In genomic region chr12:72762502-72762901, GRCm38 (mm10) we compare ENCODE assay signal across 7 mouse cellular contexts. TPM values are rescaled to one million over a fixed set of nuclear protein-coding genes. Genes with fewer than 3 reads are reported as not detected.
DNase-seq lines count a peak whose midpoint lies in the region; ATAC-seq lines count a peak whose summit lies in the region.

No protein-coding gene starts in this region.

- H3K27ac ChIP-seq in forebrain, embryonic 12.5 days = no peak overlapping the region
- peak overlapping the region; percentile 97 for H3K27ac ChIP-seq in liver, embryonic 13.5 days

- peak overlapping the region; percentile 99 for H3K9ac ChIP-seq in forebrain, embryonic 12.5 days
- peak overlapping the region; percentile 98 for H3K9ac ChIP-seq in liver, embryonic 13.5 days

- 48% methylated on average over 1 of the region's 1 CpGs for WGBS in forebrain, embryonic 12.5 days
- WGBS in liver, embryonic 13.5 days (ENCODE audit: insufficient replicate concordance) = 0% methylated on average over 1 of the region's 1 CpGs

- DNase-seq in 3T3-L1 (ENCODE audit: low read depth, low spot score) = peak; percentile 27
- peak; percentile 43 for DNase-seq in 416B (ENCODE audit: low read depth)
- DNase-seq in liver, embryonic 13.5 days = peak; percentile 3
- DNase-seq in left cerebral cortex, adult 18-20 months (ENCODE audit: low spot score in 2 of 2) = no peak
- DNase-seq in adrenal gland, postnatal 4 days (ENCODE audit: low spot score in 2 of 2) = no peak

- no peaks in the 10 kb centered on the region for H3K27me3 ChIP-seq in forebrain, embryonic 12.5 days
- no peaks in the 10 kb centered on the region for H3K27me3 ChIP-seq in liver, embryonic 13.5 days

- H3K36me3 ChIP-seq in forebrain, embryonic 12.5 days (replicated peaks) = no peaks in the 10 kb centered on the region
- H3K36me3 ChIP-seq in liver, embryonic 13.5 days = no peaks in the 10 kb centered on the region

- ATAC-seq in forebrain, embryonic 12.5 days (ENCODE audit: low FRiP score) = no peak
- no peak for ATAC-seq in liver, embryonic 13.5 days (ENCODE audit: low read depth)
- ATAC-seq in erythroid progenitor cell, adult 5-6 weeks (replicated peaks; ENCODE audit: low FRiP score, poor library complexity, severe bottlenecking) = no peak

- H3K9me3 ChIP-seq in forebrain, embryonic 12.5 days = no peaks in the 10 kb centered on the region
- no peaks in the 10 kb centered on the region for H3K9me3 ChIP-seq in liver, embryonic 13.5 days (replicated peaks)

- H3K4me3 ChIP-seq in forebrain, embryonic 12.5 days (replicated peaks) = peak overlapping the region; percentile 95
- H3K4me3 ChIP-seq in liver, embryonic 13.5 days (replicated peaks) = peak overlapping the region; percentile 90

- H3K4me2 ChIP-seq in forebrain, embryonic 12.5 days = peak overlapping the region; percentile 68
- H3K4me2 ChIP-seq in liver, embryonic 13.5 days = peak overlapping the region; percentile 92

- H3K4me1 ChIP-seq in forebrain, embryonic 12.5 days = peaks cover 23% of the 10 kb centered on the region
- H3K4me1 ChIP-seq in liver, embryonic 13.5 days (replicated peaks) = peaks cover 49% of the 10 kb centered on the region

RNA-seq across cellular contexts. Expression of gene Ppm1a, which starts 5.2 kb away (rescaled TPM):
- 63.4 and 80.9 TPM in 2 replicates for polyA plus RNA-seq in forebrain, embryonic 12.5 days (2016; fragmentation: Nextera tagmentation; extraction: Ambion mirVana)
- polyA plus RNA-seq in liver, embryonic 13.5 days (2015; fragmentation: Nextera tagmentation; extraction: Ambion mirVana) = 25.6 and 25.8 TPM in 2 replicates
- 35.3 and 39.0 TPM in 2 replicates for total RNA-seq in erythroid progenitor cell, adult 5-6 weeks (2015; ENCODE audit: low replicate concordance)
- 59.6 and 85.5 TPM in 2 replicates for total RNA-seq in erythroid progenitor cell, adult 5-6 weeks (2017; ENCODE audit: low replicate concordance)
- 100 to 1,000 TPM; 326 to 345 TPM for total RNA-seq in left cerebral cortex, adult 18-20 months (2021)
- total RNA-seq in adrenal gland, postnatal 4 days (2021) = 100 to 1,000 TPM; 253 to 261 TPM

Comparison
In these comparisons a context has a peak if more than half of its experiments do, and no peak if none do; other contexts are left out.
1. DNase-seq: peak in 3T3-L1 (single experiment), 416B (single experiment) and liver, embryonic 13.5 days (single experiment); none in left cerebral cortex, adult 18-20 months (0 of 2) and adrenal gland, postnatal 4 days (0 of 2).